Mouse (Mus musculus): ENCODE measurements around the gene Myo15b. TPM values are rescaled to one million over a fixed set of nuclear protein-coding genes. Genes with fewer than 3 reads are reported as not detected.
A peak's percentile ranks its signal among the peaks of the same experiment; 100 is the strongest.

The Myo15b gene
- polyA plus RNA-seq, 1 experiment from 2014 or later, result 0.37 TPM

GRCm38 (mm10) chr11:115893071-115893470, 34.9 kb downstream of the Myo15b start:
- H3K36me3 ChIP-seq, result peaks cover 42% of the 10 kb centered on the region
- no peak for ATAC-seq (ENCODE audit: insufficient number of reproducible peaks, low FRiP score)

DNA sequence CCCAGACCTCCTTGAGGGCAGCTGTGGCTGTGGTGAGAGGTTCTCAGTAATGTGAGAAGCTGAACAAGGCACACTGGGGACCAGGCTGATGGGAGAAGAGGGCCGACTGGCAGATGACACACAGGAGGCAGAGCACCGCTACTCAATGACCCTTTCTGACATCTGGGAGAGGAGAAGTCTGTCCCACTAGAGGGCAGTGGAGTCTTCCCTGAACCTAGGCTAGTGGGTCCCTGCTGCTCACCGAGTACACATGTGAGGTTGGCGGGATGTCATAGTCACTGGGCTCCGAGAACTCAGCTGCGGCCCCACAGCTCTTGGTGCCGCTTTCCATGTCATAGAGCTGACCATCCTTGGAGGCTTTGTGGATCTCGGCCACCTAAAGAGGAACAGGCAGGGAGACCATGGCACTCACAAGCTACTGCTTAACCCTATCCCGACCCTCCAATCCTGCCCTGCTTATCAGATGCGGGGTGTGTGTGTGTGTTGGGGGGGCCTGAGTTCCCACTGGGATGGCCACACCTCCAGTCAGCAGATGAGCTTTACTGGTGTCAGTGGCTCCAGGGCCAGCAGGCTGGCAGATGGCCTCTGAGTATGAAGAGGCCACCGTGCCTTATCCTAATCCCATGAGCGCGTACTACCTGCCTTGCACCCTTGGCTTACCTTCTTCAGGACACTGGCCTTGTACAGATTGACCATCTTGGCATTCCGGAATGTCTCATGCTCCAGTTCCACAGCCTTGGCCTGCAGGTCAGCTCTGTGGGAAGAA, 36.7 kb downstream of the Myo15b start:
- no peak for ATAC-seq (ENCODE audit: insufficient number of reproducible peaks, low FRiP score)
- H3K9ac ChIP-seq, result no peak overlapping the region
- 59% methylated on average over 14 of the region's 14 CpGs for WGBS
- H3K9me3 ChIP-seq (replicated peaks), result no peaks in the 10 kb centered on the region
- peaks cover 22% of the 10 kb centered on the region for H3K4me1 ChIP-seq (replicated peaks)
- H3K27me3 ChIP-seq (replicated peaks), result no peaks in the 10 kb centered on the region
- H3K36me3 ChIP-seq, result peaks cover 42% of the 10 kb centered on the region
- no peak overlapping the region for H3K4me2 ChIP-seq
- H3K27ac ChIP-seq (ENCODE audit: poor library complexity, severe bottlenecking), result no peak overlapping the region
- H3K4me3 ChIP-seq, result no peak overlapping the region

More at GRCm38 (mm10) chr11:115893071-115893470, 34.9 kb downstream of the Myo15b start:
- Histone ChIP-seq H3K27me3 (replicated peaks) (no peaks in the 10 kb centered on the region), H3K4me3 (no peak overlapping the region), H3K4me2 (no peak overlapping the region), H3K27ac (ENCODE audit: poor library complexity, severe bottlenecking) (no peak overlapping the region), H3K9me3 (replicated peaks) (no peaks in the 10 kb centered on the region), H3K9ac (no peak overlapping the region), H3K4me1 (replicated peaks) (peaks cover 5% of the 10 kb centered on the region; the same call in 1 of the 2 replicates)
- 89% methylated on average over 9 of the region's 9 CpGs for WGBS

DNA sequence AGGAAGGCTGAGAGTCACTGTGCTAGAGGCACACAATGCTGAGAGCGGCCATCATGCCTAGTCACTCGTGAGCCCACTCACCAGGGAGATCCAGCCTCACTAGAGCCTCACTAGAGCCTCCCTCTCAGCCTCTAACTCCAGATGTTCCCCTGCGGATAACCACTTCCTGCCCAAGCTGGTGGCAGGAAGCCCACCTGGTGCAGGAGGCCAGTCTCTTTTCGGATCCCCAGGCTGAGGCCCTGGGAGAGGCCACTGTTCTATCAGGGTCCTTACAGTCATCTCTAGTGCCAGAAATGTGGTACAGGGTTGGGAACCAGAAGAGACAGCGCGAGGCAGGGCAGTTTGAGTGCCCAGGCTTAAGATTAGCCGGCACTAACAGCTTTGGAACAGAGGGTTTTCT, 40.2 kb downstream of the Myo15b start:
- Histone ChIP-seq H3K27ac (ENCODE audit: poor library complexity, severe bottlenecking) (no peak overlapping the region), H3K9ac (no peak overlapping the region; the same call in 1 of the 2 replicates)
- 76% methylated on average over 7 of the region's 7 CpGs for WGBS

GRCm38 (mm10) chr11:115898886-115899285, 40.7 kb downstream of the Myo15b start:
- no peak for ATAC-seq (ENCODE audit: insufficient number of reproducible peaks, low FRiP score)
- Histone ChIP-seq H3K4me2 (no peak overlapping the region), H3K9me3 (replicated peaks) (no peaks in the 10 kb centered on the region), H3K36me3 (peaks cover 27% of the 10 kb centered on the region), H3K27ac (ENCODE audit: poor library complexity, severe bottlenecking) (peak overlapping the region; percentile 96), H3K9ac (no peak overlapping the region; the same call in 1 of the 2 replicates), H3K27me3 (replicated peaks) (no peaks in the 10 kb centered on the region), H3K4me3 (no peak overlapping the region), H3K4me1 (replicated peaks) (peaks cover 56% of the 10 kb centered on the region)
- 11% methylated on average over 4 of the region's 4 CpGs for WGBS

More for the DNA sequence above, 40.2 kb downstream of the Myo15b start:
- Histone ChIP-seq H3K4me3 (no peak overlapping the region), H3K36me3 (peaks cover 32% of the 10 kb centered on the region), H3K27me3 (replicated peaks) (no peaks in the 10 kb centered on the region), H3K4me1 (replicated peaks) (peaks cover 52% of the 10 kb centered on the region), H3K4me2 (no peak overlapping the region), H3K9me3 (replicated peaks) (no peaks in the 10 kb centered on the region)
- ATAC-seq (ENCODE audit: insufficient number of reproducible peaks, low FRiP score), result no peak

DNA sequence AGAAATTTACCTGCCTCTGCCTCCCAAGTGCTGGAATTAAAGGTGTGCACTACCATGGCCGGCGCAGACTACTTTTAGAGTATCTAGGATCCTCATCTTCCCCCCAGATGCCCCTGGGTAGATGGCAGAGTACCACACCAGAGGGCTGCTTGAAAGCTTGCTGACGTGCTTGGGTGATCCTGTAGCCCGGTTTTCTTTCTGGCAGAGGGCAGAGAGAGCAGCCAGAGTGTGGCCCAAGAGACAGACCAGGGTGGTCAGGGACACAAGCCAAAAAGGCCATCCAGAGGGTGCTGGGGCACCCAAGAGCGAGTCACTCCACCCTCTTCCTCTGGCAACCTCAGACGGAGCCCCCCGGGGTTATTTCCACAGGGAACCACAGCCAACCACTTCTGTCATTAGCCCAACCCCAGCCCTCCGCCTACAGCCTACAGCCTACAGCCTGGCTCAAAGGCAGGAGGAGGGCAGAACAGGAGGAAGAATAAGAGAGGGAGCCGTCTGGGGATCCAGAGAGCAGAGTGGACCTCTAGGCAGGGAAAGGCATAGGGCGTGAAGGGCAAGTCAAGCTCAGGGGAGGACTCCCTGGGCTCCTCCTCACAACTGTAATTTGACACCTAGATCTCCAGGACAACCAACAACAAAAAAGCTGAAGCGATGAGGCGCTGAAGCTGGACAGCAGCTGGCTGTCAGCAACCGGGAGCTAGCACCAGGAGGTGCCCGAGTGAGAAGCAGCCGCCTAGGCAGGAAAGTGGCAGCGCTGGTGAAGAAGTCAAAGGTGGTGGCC, 41.5 kb downstream of the Myo15b start, which contains the start of gene Smim5:
TSS of gene Smim5 (plus strand) at position 481 of the 781 bp plus-strand sequence.
- ATAC-seq (ENCODE audit: insufficient number of reproducible peaks, low FRiP score), result peak; percentile 33; the same call in 1 of the 2 replicates
- Histone ChIP-seq H3K4me2 (peak within 1 kb of the TSS; percentile 65), H3K36me3 (peaks cover 23% of the 10 kb centered on the region), H3K27ac (ENCODE audit: poor library complexity, severe bottlenecking) (peak within 1 kb of the TSS; percentile 96), H3K4me1 (replicated peaks) (peaks cover 64% of the 10 kb centered on the region), H3K27me3 (replicated peaks) (no peaks in the 10 kb centered on the region), H3K9ac (peak within 1 kb of the TSS; percentile 62), H3K9me3 (replicated peaks) (no peaks in the 10 kb centered on the region), H3K4me3 (peak within 1 kb of the TSS; percentile 39)
- WGBS, result 30% methylated on average over 16 of the region's 16 CpGs

GRCm38 (mm10) chr11:115900561-115901337, 42.5 kb downstream of the Myo15b start:
- Histone ChIP-seq H3K27ac (ENCODE audit: poor library complexity, severe bottlenecking) (peak overlapping the region; percentile 96), H3K36me3 (peaks cover 16% of the 10 kb centered on the region), H3K27me3 (replicated peaks) (no peaks in the 10 kb centered on the region), H3K4me2 (peak overlapping the region; percentile 65), H3K9me3 (replicated peaks) (no peaks in the 10 kb centered on the region), H3K4me1 (replicated peaks) (peaks cover 75% of the 10 kb centered on the region), H3K4me3 (peak overlapping the region; percentile 39), H3K9ac (peak overlapping the region; percentile 62)
- no peak for ATAC-seq (ENCODE audit: insufficient number of reproducible peaks, low FRiP score)
- 59% methylated on average over 8 of the region's 8 CpGs for WGBS

- Histone ChIP-seq H3K9me3 (replicated peaks) (no peaks in the 10 kb centered on the region), H3K36me3 (peaks cover 10% of the 10 kb centered on the region), H3K4me3 (peak overlapping the region; percentile 39), H3K4me1 (replicated peaks) (peaks cover 83% of the 10 kb centered on the region), H3K27ac (ENCODE audit: poor library complexity, severe bottlenecking) (peak overlapping the region; percentile 96), H3K27me3 (replicated peaks) (no peaks in the 10 kb centered on the region), H3K9ac (peak overlapping the region; percentile 62), H3K4me2 (peak overlapping the region; percentile 65)
- ATAC-seq (ENCODE audit: insufficient number of reproducible peaks, low FRiP score), result no peak; the same call in 1 of the 2 replicates
- WGBS, result 62% methylated on average over 9 of the region's 9 CpGs
These were observed 43.3 kb downstream of the Myo15b start for GRCm38 (mm10) chr11:115901338-115902161.

GRCm38 (mm10) chr11:115902177-115902576, 44.0 kb downstream of the Myo15b start:
- Histone ChIP-seq H3K4me3 (no peak overlapping the region), H3K27ac (ENCODE audit: poor library complexity, severe bottlenecking) (peak overlapping the region; percentile 96), H3K4me2 (peak overlapping the region; percentile 65), H3K9ac (peak overlapping the region; percentile 62), H3K9me3 (replicated peaks) (no peaks in the 10 kb centered on the region), H3K36me3 (peaks cover 4% of the 10 kb centered on the region), H3K4me1 (replicated peaks) (peaks cover 83% of the 10 kb centered on the region), H3K27me3 (replicated peaks) (no peaks in the 10 kb centered on the region)
- ATAC-seq (ENCODE audit: insufficient number of reproducible peaks, low FRiP score), result no peak
- WGBS, result 43% methylated on average over 5 of the region's 5 CpGs

DNA sequence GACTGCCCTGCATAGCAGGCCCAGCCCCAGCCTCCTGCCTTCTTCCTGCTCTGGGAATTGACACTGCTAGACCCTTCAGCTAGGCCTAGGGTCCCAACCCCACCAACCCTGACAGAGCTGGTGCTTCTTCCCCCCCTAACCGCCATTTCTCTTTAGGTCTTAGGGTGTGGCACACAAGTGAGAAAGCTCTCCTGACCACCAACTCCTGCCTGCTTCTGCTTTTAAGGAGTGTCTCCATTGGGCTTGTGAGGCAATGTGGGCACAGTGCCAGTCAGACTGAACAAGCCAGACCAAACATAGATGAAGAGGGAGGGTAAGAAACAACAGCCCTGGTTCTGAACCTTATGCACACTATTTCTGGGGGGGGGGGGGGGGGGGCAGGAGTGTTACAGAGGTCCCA, 44.6 kb downstream of the Myo15b start:
- no peak for ATAC-seq (ENCODE audit: insufficient number of reproducible peaks, low FRiP score)
- H3K4me2 ChIP-seq, result peak overlapping the region; percentile 65
- peak overlapping the region; percentile 28; the same call in 1 of the 2 replicates for H3K9ac ChIP-seq
- peaks cover 83% of the 10 kb centered on the region for H3K4me1 ChIP-seq (replicated peaks)
- H3K27ac ChIP-seq (ENCODE audit: poor library complexity, severe bottlenecking), result peak overlapping the region; percentile 96
- H3K36me3 ChIP-seq, result no peaks in the 10 kb centered on the region
- no peak overlapping the region for H3K4me3 ChIP-seq
- H3K9me3 ChIP-seq (replicated peaks), result no peaks in the 10 kb centered on the region
- WGBS, result 57% methylated on average over 1 of the region's 1 CpGs
- H3K27me3 ChIP-seq (replicated peaks), result no peaks in the 10 kb centered on the region
